Mouse (Mus musculus) thymus, adult 2 months (tissue): Measurements from ENCODE around the gene Myl6b.

Experiments used
- CTCF ChIP-seq: fragments of 200-500 bp; IDR thresholded peaks from 2 replicates; pipeline ENCODE4 v1.5.1; 2012; ENCODE audit warnings: mild to moderate bottlenecking, control low read depth, low read length, moderate library complexity, borderline replicate concordance; ENCODE audit not compliant: control insufficient read depth, poor library complexity, insufficient read depth; ENCODE audit errors: extremely low read depth
- POLR2A ChIP-seq: fragments of 200-500 bp; IDR thresholded peaks from 2 replicates; pipeline ENCODE4 v1.6.1; 2012; ENCODE audit warnings: mild to moderate bottlenecking, low read length, control low read depth, moderate library complexity; ENCODE audit not compliant: control insufficient read depth, poor library complexity, insufficient read depth; ENCODE audit errors: extremely low read depth

DNA sequence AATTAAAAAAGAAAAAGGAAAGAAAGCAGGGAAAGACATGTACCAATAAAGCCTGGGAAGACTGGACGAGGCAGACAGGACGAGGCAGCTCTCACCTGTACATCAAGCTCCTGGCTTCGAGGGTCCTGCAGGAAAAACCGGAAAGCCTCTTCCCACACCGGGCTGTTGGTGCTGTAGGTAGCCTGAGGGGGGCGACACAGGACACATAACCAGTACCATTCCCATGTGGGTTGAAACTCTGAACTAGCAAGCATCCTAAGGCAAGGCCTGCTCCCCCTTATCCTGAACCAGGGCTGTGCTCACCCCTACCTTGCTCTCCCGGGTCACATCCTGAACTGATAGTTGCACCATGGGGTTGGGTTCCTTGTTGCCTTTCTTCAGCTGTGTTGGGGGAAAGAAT, 20.3 kb upstream of the Myl6b start:
- peak; percentile 68; the same call in 1 of the 2 replicates for TF ChIP-seq CTCF
- TF ChIP-seq POLR2A, result no peak
